Mouse (Mus musculus): ENCODE results near the gene Eno3. TPM values are rescaled to one million over a fixed set of nuclear protein-coding genes. Genes with fewer than 3 reads are reported as not detected.

Eno3 gene
- total and polyA plus RNA-seq, 3 experiments, result 5.7 to 25.3 (median 21.9) TPM

DNA sequence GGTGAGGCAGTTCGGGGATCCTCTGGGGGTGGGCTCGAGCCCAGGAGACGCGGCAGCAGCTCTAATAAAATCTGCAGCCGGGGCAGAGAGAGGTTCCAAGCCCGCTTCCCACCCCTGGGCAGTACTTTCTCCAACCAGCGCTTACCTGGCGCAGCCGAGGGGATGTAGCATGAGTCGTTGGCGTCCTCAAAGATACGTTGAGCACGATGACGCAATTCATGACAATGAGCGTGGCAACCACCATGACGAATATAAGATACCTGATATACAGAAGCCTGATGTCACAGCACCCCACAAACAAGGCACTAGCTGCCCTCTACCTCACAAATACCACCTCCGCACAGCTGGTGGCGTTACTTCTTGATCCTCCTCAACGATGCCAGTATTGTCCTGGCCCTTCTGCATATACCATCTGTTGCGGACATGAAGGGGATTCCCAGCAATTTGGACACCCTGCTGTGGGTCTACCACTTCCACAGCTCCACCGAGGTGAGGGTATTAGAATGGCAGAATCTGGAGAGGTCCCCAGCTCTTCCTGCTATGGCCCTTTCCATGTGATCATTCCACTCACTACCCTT lies 41.4 kb upstream of the Eno3 start, which contains the start of gene 4930544D05Rik:
TSS of gene 4930544D05Rik (plus strand) at position 333 of the 578 bp plus-strand sequence.
- H3K36me3 ChIP-seq (replicated peaks), result peaks cover 49% of the 10 kb centered on the region
- peaks cover 13% of the 10 kb centered on the region; the same call in 1 of the 2 replicates for H3K27me3 ChIP-seq (ENCODE audit: insufficient read depth, low read length)
- H3K4me1 ChIP-seq (ENCODE audit: insufficient read depth, low read depth, low read length), result peaks cover 13% of the 10 kb centered on the region
- no peaks in the 10 kb centered on the region for H3K9me3 ChIP-seq (replicated peaks)
- DNase-seq (ENCODE audit: low spot score) (no peak), ATAC-seq (ENCODE audit: extremely low read depth, insufficient number of reproducible peaks, low FRiP score, poor library complexity, severe bottlenecking) (no peak)
- peak within 1 kb of the TSS; percentile 62; the same call in 1 of the 2 replicates for H3K4me3 ChIP-seq (ENCODE audit: low read depth, low read length)
- TF ChIP-seq CTCF (IDR thresholded peaks at IDR 0.05; ENCODE audit: low read depth, low read length) (no peak), TAL1 (conservative IDR thresholded peaks at IDR 0.05; ENCODE audit: low read depth, low read length) (no peak), GATA2 (IDR thresholded peaks at IDR 0.05; ENCODE audit: borderline replicate concordance, low read depth, low read length) (no peak), GATA1 (IDR thresholded peaks at IDR 0.05; ENCODE audit: borderline replicate concordance, low read length) (no peak), POLR2AphosphoS5 (IDR thresholded peaks at IDR 0.05; ENCODE audit: insufficient replicate concordance, low read depth, low read length) (no peak)

DNA sequence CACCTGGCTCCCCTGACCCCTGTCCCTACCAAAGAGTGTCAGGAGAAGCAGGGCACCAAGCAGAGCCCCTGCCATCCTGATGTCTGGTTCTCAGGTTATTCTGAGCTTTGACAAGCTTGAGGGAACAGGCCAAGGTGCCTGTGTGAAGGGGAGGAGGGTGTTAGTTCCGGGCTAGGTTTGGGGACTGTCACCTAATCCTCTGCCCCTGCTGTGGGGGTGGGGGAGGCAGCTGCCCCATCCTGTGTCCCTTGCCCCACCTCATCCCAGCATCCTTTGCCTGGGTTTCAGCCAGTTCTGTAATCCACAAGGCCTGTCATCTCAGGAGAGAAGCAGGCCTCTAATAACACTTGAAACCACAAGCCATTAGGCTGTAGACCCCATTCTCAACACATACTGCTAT lies 37.9 kb upstream of the Eno3 start, which contains the start of gene Chrne:
TSS of gene Chrne (minus strand) at position 116 of the 400 bp plus-strand sequence.
- ATAC-seq (ENCODE audit: extremely low read depth, insufficient number of reproducible peaks, low FRiP score, poor library complexity, severe bottlenecking) (no peak), DNase-seq (ENCODE audit: low spot score) (no peak)
- Histone ChIP-seq H3K9me3 (replicated peaks) (no peaks in the 10 kb centered on the region), H3K4me1 (ENCODE audit: insufficient read depth, low read depth, low read length) (peaks cover 26% of the 10 kb centered on the region), H3K4me3 (ENCODE audit: low read depth, low read length) (no peak within 1 kb of the TSS), H3K36me3 (replicated peaks) (peaks cover 18% of the 10 kb centered on the region), H3K27me3 (ENCODE audit: insufficient read depth, low read length) (peaks cover 16% of the 10 kb centered on the region; the same call in 1 of the 2 replicates)
- TF ChIP-seq GATA2 (IDR thresholded peaks at IDR 0.05; ENCODE audit: borderline replicate concordance, low read depth, low read length) (no peak), CTCF (IDR thresholded peaks at IDR 0.05; ENCODE audit: low read depth, low read length) (no peak), POLR2AphosphoS5 (IDR thresholded peaks at IDR 0.05; ENCODE audit: insufficient replicate concordance, low read depth, low read length) (no peak), TAL1 (conservative IDR thresholded peaks at IDR 0.05; ENCODE audit: low read depth, low read length) (no peak), GATA1 (IDR thresholded peaks at IDR 0.05; ENCODE audit: borderline replicate concordance, low read length) (no peak)

DNA sequence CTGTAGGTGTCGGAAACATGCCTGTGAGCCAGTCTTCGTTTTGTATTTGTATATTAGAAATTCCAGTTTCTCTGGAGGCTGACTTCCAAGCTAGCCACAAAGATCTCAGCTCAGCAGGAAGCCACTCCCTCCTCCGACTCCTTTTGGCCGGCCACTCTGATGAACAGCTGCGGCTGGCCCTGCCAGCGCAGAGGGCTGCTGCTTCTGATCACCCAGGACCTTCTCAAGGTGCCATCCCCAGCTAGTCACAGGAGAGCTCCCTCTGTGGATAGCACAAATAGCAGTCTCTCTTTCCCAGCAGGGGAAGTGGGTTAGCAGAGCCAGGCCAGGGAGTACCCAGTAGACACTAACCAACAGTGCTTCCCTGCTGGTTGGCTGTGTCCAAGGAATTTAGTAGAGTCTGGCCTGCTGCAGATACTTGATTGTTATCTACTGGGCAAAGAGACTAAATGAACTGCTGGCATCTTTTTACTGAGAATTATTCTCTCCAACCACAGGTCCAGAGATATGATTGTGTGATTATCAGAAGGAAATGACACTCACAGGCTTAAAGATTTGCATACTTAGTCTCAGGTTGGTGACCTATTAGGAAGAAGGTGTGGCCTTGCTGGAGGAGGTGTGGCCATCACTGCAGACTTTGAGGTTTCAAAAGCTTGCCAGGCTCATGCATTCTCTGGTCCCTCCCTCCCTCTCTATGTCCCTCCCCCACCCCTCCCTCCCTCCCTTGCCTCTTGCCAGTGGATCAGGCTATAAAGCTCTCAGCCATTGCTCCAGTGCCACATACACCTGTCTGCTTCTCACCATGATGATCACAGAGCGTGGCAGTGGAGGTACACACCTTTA lies 34.8 kb upstream of the Eno3 start:
- Histone ChIP-seq H3K4me1 (ENCODE audit: insufficient read depth, low read depth, low read length) (peaks cover 26% of the 10 kb centered on the region), H3K4me3 (ENCODE audit: low read depth, low read length) (no peak overlapping the region), H3K27me3 (ENCODE audit: insufficient read depth, low read length) (peaks cover 16% of the 10 kb centered on the region; the same call in 1 of the 2 replicates), H3K9me3 (replicated peaks) (no peaks in the 10 kb centered on the region), H3K36me3 (replicated peaks) (no peaks in the 10 kb centered on the region)
- no peak for TF ChIP-seq GATA2 (IDR thresholded peaks at IDR 0.05; ENCODE audit: borderline replicate concordance, low read depth, low read length)
- no peak for TF ChIP-seq TAL1 (conservative IDR thresholded peaks at IDR 0.05; ENCODE audit: low read depth, low read length)
- no peak for TF ChIP-seq POLR2AphosphoS5 (IDR thresholded peaks at IDR 0.05; ENCODE audit: insufficient replicate concordance, low read depth, low read length)
- TF ChIP-seq GATA1 (IDR thresholded peaks at IDR 0.05; ENCODE audit: borderline replicate concordance, low read length), result no peak
- no peak for TF ChIP-seq CTCF (IDR thresholded peaks at IDR 0.05; ENCODE audit: low read depth, low read length)
- no peak for DNase-seq (ENCODE audit: low spot score)
- ATAC-seq (ENCODE audit: extremely low read depth, insufficient number of reproducible peaks, low FRiP score, poor library complexity, severe bottlenecking), result peak; percentile 49

- no peaks in the 10 kb centered on the region for H3K9me3 ChIP-seq (replicated peaks)
- peaks cover 14% of the 10 kb centered on the region; the same call in 1 of the 2 replicates for H3K27me3 ChIP-seq (ENCODE audit: insufficient read depth, low read length)
- no peak for DNase-seq (ENCODE audit: low spot score)
- H3K36me3 ChIP-seq (replicated peaks), result no peaks in the 10 kb centered on the region
- peaks cover 26% of the 10 kb centered on the region for H3K4me1 ChIP-seq (ENCODE audit: insufficient read depth, low read depth, low read length)
- ATAC-seq (ENCODE audit: extremely low read depth, insufficient number of reproducible peaks, low FRiP score, poor library complexity, severe bottlenecking), result no peak
- H3K4me3 ChIP-seq (ENCODE audit: low read depth, low read length), result no peak overlapping the region
- TF ChIP-seq TAL1 (conservative IDR thresholded peaks at IDR 0.05; ENCODE audit: low read depth, low read length) (no peak), GATA1 (IDR thresholded peaks at IDR 0.05; ENCODE audit: borderline replicate concordance, low read length) (no peak), CTCF (IDR thresholded peaks at IDR 0.05; ENCODE audit: low read depth, low read length) (no peak), GATA2 (IDR thresholded peaks at IDR 0.05; ENCODE audit: borderline replicate concordance, low read depth, low read length) (no peak), POLR2AphosphoS5 (IDR thresholded peaks at IDR 0.05; ENCODE audit: insufficient replicate concordance, low read depth, low read length) (no peak)
These were observed 33.8 kb upstream of the Eno3 start for GRCm38 (mm10) chr11:70623053-70623742.

DNA sequence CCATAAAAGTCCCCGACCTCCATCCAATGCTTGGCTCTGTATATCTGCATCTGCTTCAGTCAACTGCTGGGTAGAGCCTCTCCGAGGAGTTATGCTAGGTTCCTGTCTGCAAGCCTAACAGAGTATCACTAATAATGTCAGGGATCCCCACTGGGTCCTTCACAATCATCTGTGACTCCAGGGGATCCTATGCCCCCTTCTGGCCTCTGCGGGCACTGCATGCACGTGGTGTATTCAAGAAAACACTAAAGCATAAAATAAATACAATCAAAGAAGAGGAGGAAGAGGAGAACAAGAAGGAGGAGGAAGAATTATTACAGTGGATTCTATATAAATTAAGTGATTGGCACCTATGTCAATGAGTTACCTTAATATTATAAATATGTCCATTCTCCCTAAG lies 31.5 kb upstream of the Eno3 start:
- TF ChIP-seq GATA2 (IDR thresholded peaks at IDR 0.05; ENCODE audit: borderline replicate concordance, low read depth, low read length), result no peak
- TF ChIP-seq TAL1 (conservative IDR thresholded peaks at IDR 0.05; ENCODE audit: low read depth, low read length), result no peak
- TF ChIP-seq CTCF (IDR thresholded peaks at IDR 0.05; ENCODE audit: low read depth, low read length), result peak; percentile 75
- no peak for TF ChIP-seq GATA1 (IDR thresholded peaks at IDR 0.05; ENCODE audit: borderline replicate concordance, low read length)
- H3K4me3 ChIP-seq (ENCODE audit: low read depth, low read length), result no peak overlapping the region
- no peaks in the 10 kb centered on the region for H3K36me3 ChIP-seq (replicated peaks)
- H3K27me3 ChIP-seq (ENCODE audit: insufficient read depth, low read length), result peaks cover 7% of the 10 kb centered on the region; the same call in 1 of the 2 replicates
- no peak for DNase-seq (ENCODE audit: low spot score)
- ATAC-seq (ENCODE audit: extremely low read depth, insufficient number of reproducible peaks, low FRiP score, poor library complexity, severe bottlenecking), result no peak
- H3K9me3 ChIP-seq (replicated peaks), result no peaks in the 10 kb centered on the region
- peaks cover 30% of the 10 kb centered on the region for H3K4me1 ChIP-seq (ENCODE audit: insufficient read depth, low read depth, low read length)

Data from G1E (cell line).